Mouse (Mus musculus): Measurements from ENCODE around the gene Ahcyl1. TPM values are rescaled to one million over a fixed set of nuclear protein-coding genes. Genes with fewer than 3 reads are reported as not detected.

Gene Ahcyl1
- total RNA-seq, 2 experiments from 2014 or later: 52.7 to 88.6 TPM

GRCm38 (mm10) chr3:107707239-107707638 lies 10.9 kb upstream of the Ahcyl1 start:
- ATAC-seq (replicated peaks; ENCODE audit: low FRiP score, low TSS enrichment, poor library complexity, severe bottlenecking): no peak

GRCm38 (mm10) chr3:107706164-107706563 lies 9.8 kb upstream of the Ahcyl1 start:
- ATAC-seq (replicated peaks; ENCODE audit: low FRiP score, low TSS enrichment, poor library complexity, severe bottlenecking): no peak

DNA sequence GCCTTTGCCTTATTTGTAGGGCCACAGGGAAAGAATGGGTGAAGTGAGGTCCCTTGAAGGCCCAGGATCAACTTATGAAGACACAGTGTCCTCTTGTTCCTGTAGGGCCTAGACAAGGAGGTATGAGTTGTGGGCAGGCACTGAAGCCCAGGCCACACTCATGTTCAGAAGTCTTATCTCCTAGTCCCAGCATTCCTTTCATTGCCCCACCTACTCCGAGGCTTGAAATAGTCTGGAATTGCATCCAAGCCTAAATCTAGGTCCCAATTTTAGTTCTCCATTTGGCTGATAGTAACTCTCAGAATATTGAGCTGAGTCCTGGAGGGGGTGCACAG lies 8.0 kb upstream of the Ahcyl1 start:
- ATAC-seq (replicated peaks; ENCODE audit: low FRiP score, low TSS enrichment, poor library complexity, severe bottlenecking): no peak

- no peak for ATAC-seq (replicated peaks; ENCODE audit: low FRiP score, low TSS enrichment, poor library complexity, severe bottlenecking)
These were observed 7.5 kb upstream of the Ahcyl1 start for GRCm38 (mm10) chr3:107703675-107704370.

GRCm38 (mm10) chr3:107701767-107702394 lies 5.5 kb upstream of the Ahcyl1 start:
- ATAC-seq (replicated peaks; ENCODE audit: low FRiP score, low TSS enrichment, poor library complexity, severe bottlenecking): no peak

DNA sequence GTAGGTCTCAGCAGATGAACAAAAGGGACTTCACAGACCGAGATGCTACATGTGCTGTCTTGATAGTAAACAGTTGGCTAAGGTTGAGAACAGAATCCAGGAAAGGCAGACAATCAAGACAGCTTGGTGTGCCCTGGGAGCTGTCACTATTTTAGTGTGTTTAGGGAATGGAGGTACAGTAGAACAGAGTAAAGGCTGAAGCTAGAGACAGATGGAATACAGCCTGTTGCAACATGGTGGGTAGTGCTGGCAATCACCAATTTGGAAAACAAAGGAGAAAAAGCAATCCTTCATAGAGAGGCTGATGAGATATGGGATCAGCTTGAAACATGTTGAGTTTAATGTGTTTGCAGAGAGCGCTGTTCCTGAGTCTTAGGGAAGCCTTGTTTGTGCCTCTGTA lies 4.3 kb upstream of the Ahcyl1 start:
- ATAC-seq (replicated peaks; ENCODE audit: low FRiP score, low TSS enrichment, poor library complexity, severe bottlenecking): no peak

DNA sequence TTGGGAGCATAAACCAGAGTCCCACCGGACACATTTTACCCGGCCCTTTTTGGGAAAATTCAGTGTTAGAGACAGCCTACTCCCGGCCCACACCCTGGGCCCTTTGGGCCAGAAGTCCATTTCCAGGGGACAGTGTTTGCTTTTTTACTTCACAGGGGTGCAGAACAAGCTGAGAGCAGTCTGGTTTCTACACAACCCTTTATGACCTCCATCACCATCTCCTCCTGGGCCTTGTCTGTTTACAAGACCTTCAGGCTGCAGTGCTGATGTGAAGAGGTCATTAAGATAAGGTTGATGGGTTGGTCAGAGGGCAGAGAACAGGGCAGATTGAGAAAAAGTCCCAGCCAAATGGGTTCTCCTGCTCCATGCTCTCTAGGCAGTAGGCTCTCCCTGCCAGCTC lies 550 bp upstream of the Ahcyl1 start:
- ATAC-seq (replicated peaks; ENCODE audit: low FRiP score, low TSS enrichment, poor library complexity, severe bottlenecking): no peak

GRCm38 (mm10) chr3:107695219-107695947 lies 977 bp downstream of the Ahcyl1 start:
- ATAC-seq (replicated peaks; ENCODE audit: low FRiP score, low TSS enrichment, poor library complexity, severe bottlenecking): no peak

DNA sequence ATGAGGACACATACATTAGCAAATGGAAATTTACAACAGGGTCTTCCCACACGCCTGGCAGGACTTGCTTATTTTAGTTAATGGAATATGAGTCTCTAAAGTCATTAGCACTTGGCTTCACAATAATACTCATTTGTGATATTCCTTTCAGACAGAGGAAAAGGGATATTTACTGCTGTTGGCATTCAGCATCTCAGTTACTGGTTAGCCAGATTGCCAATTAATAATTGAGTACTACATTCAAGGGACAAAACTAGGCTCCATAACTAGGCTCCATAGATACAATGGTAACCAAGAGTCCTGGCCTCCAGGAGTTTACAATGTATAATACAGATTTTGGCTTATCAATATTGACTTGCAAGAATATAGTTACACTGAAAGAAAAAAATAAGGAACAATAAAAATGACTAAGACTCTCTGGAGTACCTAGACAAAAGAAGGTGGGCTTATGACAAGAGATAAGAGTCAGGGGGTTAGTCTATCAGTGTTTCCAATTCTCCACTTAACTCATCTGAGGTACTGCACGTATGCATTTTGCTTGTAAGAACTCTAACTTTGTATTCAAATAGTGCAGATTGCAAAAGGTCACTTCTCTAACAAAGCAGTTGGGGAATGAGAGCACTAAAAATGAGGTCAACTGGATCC lies 2.0 kb downstream of the Ahcyl1 start:
- no peak for ATAC-seq (replicated peaks; ENCODE audit: low FRiP score, low TSS enrichment, poor library complexity, severe bottlenecking)

DNA sequence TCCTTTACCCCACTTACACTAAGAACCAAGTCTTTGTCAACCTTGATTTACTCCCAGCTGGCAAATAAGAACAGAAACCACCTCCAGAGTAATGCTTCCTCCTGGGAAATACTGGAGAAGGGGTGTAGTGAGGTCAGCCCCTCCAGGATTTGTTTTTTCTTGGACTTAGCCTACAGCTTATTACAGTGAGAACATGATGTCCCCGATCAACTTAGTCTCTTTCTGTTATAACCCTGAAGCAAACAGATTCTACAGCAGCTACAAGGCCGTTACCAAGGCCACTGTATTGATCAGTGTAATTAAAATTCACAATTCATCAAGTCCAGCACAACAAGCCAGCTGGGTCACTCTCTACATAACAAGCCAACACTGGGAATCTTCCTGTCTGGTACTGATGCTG lies 6.0 kb downstream of the Ahcyl1 start:
- no peak for ATAC-seq (replicated peaks; ENCODE audit: low FRiP score, low TSS enrichment, poor library complexity, severe bottlenecking)

- ATAC-seq (replicated peaks; ENCODE audit: low FRiP score, low TSS enrichment, poor library complexity, severe bottlenecking): no peak
These were observed 7.1 kb downstream of the Ahcyl1 start for GRCm38 (mm10) chr3:107689245-107689644.

DNA sequence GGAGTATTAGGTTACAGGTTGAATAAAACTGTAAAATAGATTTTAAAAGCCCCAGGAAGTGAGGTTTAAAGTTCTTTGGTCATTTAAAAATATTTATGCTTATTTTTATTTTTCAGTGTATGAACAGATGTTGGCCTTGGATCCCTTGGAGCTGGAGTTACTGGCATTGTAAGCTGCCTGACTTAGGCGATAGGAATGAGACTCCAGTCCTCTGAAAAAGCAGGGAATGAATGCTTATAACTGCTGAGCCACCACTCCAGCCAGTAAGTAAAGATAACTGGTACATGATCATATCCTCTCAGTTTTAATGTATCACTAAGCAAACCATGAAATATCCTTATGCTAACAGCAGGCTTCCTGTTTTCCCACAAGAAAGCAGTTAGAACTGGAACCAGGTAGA lies 8.1 kb downstream of the Ahcyl1 start:
- ATAC-seq (replicated peaks; ENCODE audit: low FRiP score, low TSS enrichment, poor library complexity, severe bottlenecking): no peak

DNA sequence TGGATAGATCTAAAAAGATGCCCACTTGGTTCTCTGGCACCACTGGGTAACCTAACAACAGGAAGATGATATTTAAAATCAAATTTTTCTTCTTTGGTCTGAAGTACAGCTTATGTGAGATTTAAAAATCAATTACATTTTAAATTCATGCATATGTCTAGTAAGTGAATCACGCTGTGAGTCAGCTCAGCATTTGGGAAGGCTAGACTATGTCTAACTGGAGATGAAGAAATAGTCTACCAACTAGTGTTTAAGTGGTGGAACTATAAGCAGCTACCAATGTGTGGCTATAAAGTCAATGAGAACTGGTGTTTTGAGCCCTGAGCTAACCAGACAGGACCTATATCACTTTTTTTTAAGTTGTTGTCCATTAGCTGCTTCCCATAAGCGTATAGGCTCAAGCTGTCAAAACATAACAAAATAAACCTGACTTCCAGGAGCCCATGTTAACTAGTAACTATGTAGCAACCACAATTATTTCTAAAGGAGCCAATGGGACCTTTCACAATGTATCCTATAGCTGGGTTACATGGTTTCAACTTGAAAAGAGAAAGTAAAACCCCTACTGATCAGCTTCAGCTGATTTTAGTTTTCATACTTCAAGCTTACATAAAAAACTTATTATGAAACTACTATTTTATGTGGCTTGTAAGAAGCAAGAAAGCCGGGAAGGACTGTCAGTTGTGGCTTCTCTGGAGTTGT lies 9.9 kb downstream of the Ahcyl1 start:
- ATAC-seq (replicated peaks; ENCODE audit: low FRiP score, low TSS enrichment, poor library complexity, severe bottlenecking): no peak

GRCm38 (mm10) chr3:107685652-107686051 lies 10.7 kb downstream of the Ahcyl1 start:
- no peak for ATAC-seq (replicated peaks; ENCODE audit: low FRiP score, low TSS enrichment, poor library complexity, severe bottlenecking)

- no peak for ATAC-seq (replicated peaks; ENCODE audit: low FRiP score, low TSS enrichment, poor library complexity, severe bottlenecking)
These were observed 12.8 kb downstream of the Ahcyl1 start for GRCm38 (mm10) chr3:107683587-107683986.

GRCm38 (mm10) chr3:107680790-107681576 lies 15.4 kb downstream of the Ahcyl1 start:
- peak; percentile 64 for ATAC-seq (replicated peaks; ENCODE audit: low FRiP score, low TSS enrichment, poor library complexity, severe bottlenecking)

GRCm38 (mm10) chr3:107671509-107671908 lies 24.9 kb downstream of the Ahcyl1 start:
- no peak for ATAC-seq (replicated peaks; ENCODE audit: low FRiP score, low TSS enrichment, poor library complexity, severe bottlenecking)

- no peak for ATAC-seq (replicated peaks; ENCODE audit: low FRiP score, low TSS enrichment, poor library complexity, severe bottlenecking)
These were observed 25.9 kb downstream of the Ahcyl1 start for GRCm38 (mm10) chr3:107670500-107670899.

- no peak for ATAC-seq (replicated peaks; ENCODE audit: low FRiP score, low TSS enrichment, poor library complexity, severe bottlenecking)
These were observed 27.6 kb downstream of the Ahcyl1 start for GRCm38 (mm10) chr3:107668786-107669185.
